Mouse (Mus musculus) lung, adult 2 months (tissue): ENCODE results near the gene P2rx6.
A peak's percentile ranks its signal among the peaks of the same experiment; 100 is the strongest.

Experiments used
- CTCF ChIP-seq: fragments of 200-500 bp; IDR thresholded peaks from 2 replicates; pipeline ENCODE4 v1.5.1; 2011; ENCODE audit warnings: mild to moderate bottlenecking, low read length, control low read depth; ENCODE audit not compliant: insufficient read depth
- POLR2A ChIP-seq: fragments of 200-500 bp; IDR thresholded peaks from 2 replicates; pipeline ENCODE4 v1.6.1; 2011; ENCODE audit warnings: low read depth, mild to moderate bottlenecking, control low read depth, low read length, borderline replicate concordance; ENCODE audit errors: extremely low read depth

DNA sequence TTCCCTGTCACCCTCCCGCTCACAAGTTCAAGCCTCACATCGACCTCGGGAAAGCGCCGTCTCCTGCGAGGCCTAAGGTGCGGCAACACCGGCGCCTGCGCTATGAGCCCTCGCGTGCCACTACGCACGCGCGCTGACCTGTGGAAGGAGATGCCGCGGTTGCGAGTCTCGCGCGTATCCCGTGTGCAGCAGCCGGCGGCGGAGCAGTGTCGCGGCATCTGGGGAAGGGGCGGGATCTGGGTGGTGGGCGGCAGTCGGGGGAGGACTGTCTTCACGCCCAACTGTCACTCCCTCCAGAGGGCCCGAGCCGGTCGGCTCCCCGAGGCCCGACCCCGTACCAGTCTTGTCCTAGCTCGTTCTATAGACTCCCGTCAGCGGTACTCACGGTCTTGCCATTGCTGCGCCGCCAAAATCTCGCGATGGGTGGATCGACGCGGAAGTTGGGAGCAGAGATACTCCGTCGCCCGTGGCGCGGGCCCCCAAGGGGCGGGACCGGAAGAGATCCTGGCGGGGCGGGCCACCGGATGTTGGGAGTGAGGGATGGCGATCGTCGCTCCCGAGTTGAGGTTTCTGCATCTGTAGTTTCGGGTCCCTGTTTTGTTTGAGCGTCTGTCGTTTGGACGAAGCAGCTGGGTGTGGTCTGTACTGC lies 30.9 kb upstream of the P2rx6 start, which contains the start of gene Thap7:
- peak; percentile 93 for TF ChIP-seq POLR2A
- TF ChIP-seq CTCF, result no peak
